Mouse (Mus musculus) large intestine, adult 2 months (tissue): ENCODE results near the gene Eif3g. TPM values are rescaled to one million over a fixed set of nuclear protein-coding genes. Genes with fewer than 3 reads are reported as not detected.

Experiments used
- DNase-seq: peaks from one replicate; pipeline ENCODE4 v3.0.0-alpha.2; 2012; ENCODE audit warnings: low read depth, low spot score
- WGBS: fragments of 180-500 bp; shearing (Covaris S2); methylation state at CpG from one replicate; pipeline ENCODE4 v1.1.7; 2018; 5-methylcytosine and 5-hydroxymethylcytosine counted together
- polyA plus RNA-seq: library from polyadenylated mRNA; depleted of rRNA; stranded (reverse); fragments of >200 nt; gene quantifications from 2 replicates; pipeline ENCODE4 v1.2.3, GENCODE M21; 2012

Eif3g gene
- polyA plus RNA-seq, 1 experiment: 117 TPM

GRCm38 (mm10) chr9:20889185-20890141 is 9.0 kb downstream of the Eif3g start:
- 75% methylated on average over 29 of the region's 29 CpGs for WGBS
- no peak for DNase-seq

GRCm38 (mm10) chr9:20888386-20888765 is 10.0 kb downstream of the Eif3g start:
- DNase-seq: no peak
- under 1% methylated on average over 30 of the region's 30 CpGs for WGBS

GRCm38 (mm10) chr9:20887704-20888385 is 10.6 kb downstream of the Eif3g start, which contains the start of gene Ppan:
Ppan (plus strand) TSS chr9:20888175.
- DNase-seq: peak; percentile 93
- WGBS: under 1% methylated on average over 43 of the region's 43 CpGs

- WGBS: 91% methylated on average over 6 of the region's 6 CpGs
- no peak for DNase-seq
These were observed 11.2 kb downstream of the Eif3g start for GRCm38 (mm10) chr9:20887191-20887590.

- DNase-seq: no peak
- 100% methylated on average over 2 of the region's 2 CpGs for WGBS
These were observed 11.9 kb downstream of the Eif3g start for GRCm38 (mm10) chr9:20886563-20886962.

GRCm38 (mm10) chr9:20879097-20879792 is 19.2 kb downstream of the Eif3g start, which contains the start of gene Angptl6:
Angptl6 (minus strand) TSS chr9:20879727.
- DNase-seq: no peak
- 76% methylated on average over 13 of the region's 13 CpGs for WGBS

GRCm38 (mm10) chr9:20878710-20879065 is 19.7 kb downstream of the Eif3g start:
- 12% methylated on average over 10 of the region's 10 CpGs for WGBS
- DNase-seq: no peak

- DNase-seq: peak; percentile 97
- under 1% methylated on average over 69 of the region's 69 CpGs for WGBS
These were observed 20.2 kb downstream of the Eif3g start for GRCm38 (mm10) chr9:20878041-20878709.

- DNase-seq: no peak
- WGBS: 31% methylated on average over 14 of the region's 14 CpGs
These were observed 21.0 kb downstream of the Eif3g start for GRCm38 (mm10) chr9:20877118-20878040.

- WGBS: 76% methylated on average over 8 of the region's 9 CpGs
- no peak for DNase-seq
These were observed 21.9 kb downstream of the Eif3g start for GRCm38 (mm10) chr9:20876318-20877117.

- no peak for DNase-seq
- WGBS: 70% methylated on average over 23 of the region's 23 CpGs
These were observed 23.2 kb downstream of the Eif3g start for GRCm38 (mm10) chr9:20875021-20875790.

GRCm38 (mm10) chr9:20873521-20873920 is 24.9 kb downstream of the Eif3g start:
- 87% methylated on average over 12 of the region's 12 CpGs for WGBS
- no peak for DNase-seq

GRCm38 (mm10) chr9:20872991-20873390 is 25.4 kb downstream of the Eif3g start:
- DNase-seq: no peak
- WGBS: 90% methylated on average over 10 of the region's 10 CpGs

- DNase-seq: no peak
- 85% methylated on average over 12 of the region's 12 CpGs for WGBS
These were observed 27.9 kb downstream of the Eif3g start for GRCm38 (mm10) chr9:20870211-20871173.

- no peak for DNase-seq
- 8% methylated on average over 19 of the region's 19 CpGs for WGBS
These were observed 29.2 kb downstream of the Eif3g start for GRCm38 (mm10) chr9:20869246-20869645.

GRCm38 (mm10) chr9:20868448-20869001 is 29.9 kb downstream of the Eif3g start, which contains the start of gene A230050P20Rik:
A230050P20Rik (plus strand) TSS chr9:20868642.
- 3% methylated on average over 53 of the region's 53 CpGs for whole genome bisulfite sequencing
- DNase-seq: no peak
